Mouse (Mus musculus) heart, embryonic 11.5 days (tissue): ENCODE results near the gene Thsd4. TPM values are rescaled to one million over a fixed set of nuclear protein-coding genes. Genes with fewer than 3 reads are reported as not detected.

Experiments
- ATAC-seq: fragments of 200-750 bp; cut with Nextera tagmentation; replicated peaks from 2 replicates; pipeline ENCODE4 v1.8.0; 2017; ENCODE audit warnings: moderate library complexity; ENCODE audit not compliant: insufficient number of reproducible peaks, low FRiP score, low TSS enrichment
- H3K27ac ChIP-seq: fragments of 300-500 bp; sonication (generic); 2 replicates; pipeline ENCODE4 v1.5.1; 2014; ENCODE audit warnings: mild to moderate bottlenecking, low read depth, low read length
- H3K27me3 ChIP-seq: fragments of 300-500 bp; sonication (generic); 2 replicates; pipeline ENCODE4 v1.6.1; 2014; ENCODE audit warnings: mild to moderate bottlenecking, low read length, mixed read lengths; ENCODE audit not compliant: control insufficient read depth, insufficient read depth
- H3K36me3 ChIP-seq: fragments of 300-500 bp; sonication (generic); 2 replicates; pipeline ENCODE4 v1.6.1; 2014; ENCODE audit warnings: mild to moderate bottlenecking, low read length, moderate library complexity, mixed read lengths; ENCODE audit not compliant: control insufficient read depth, insufficient read depth
- H3K4me1 ChIP-seq: fragments of 300-500 bp; sonication (generic); 2 replicates; pipeline ENCODE4 v1.6.1; 2014; ENCODE audit warnings: low read length; ENCODE audit not compliant: control insufficient read depth, insufficient read depth
- H3K4me2 ChIP-seq: fragments of 300-500 bp; sonication (generic); 2 replicates; pipeline ENCODE4 v1.6.1; 2014; ENCODE audit warnings: mild to moderate bottlenecking, moderate library complexity
- H3K4me3 ChIP-seq: fragments of 300-500 bp; sonication (generic); 2 replicates; pipeline ENCODE4 v1.5.1; 2014; ENCODE audit warnings: low read depth, low read length
- H3K9ac ChIP-seq: fragments of 300-500 bp; sonication (generic); 2 replicates; pipeline ENCODE4 v1.6.1; 2014; ENCODE audit warnings: mild to moderate bottlenecking, low read depth, low read length, moderate library complexity
- H3K9me3 ChIP-seq: fragments of 300-500 bp; sonication (generic); replicated peaks from 2 replicates; pipeline ENCODE4 v1.6.1; 2016; ENCODE audit warnings: low read length; ENCODE audit not compliant: control insufficient read depth
- WGBS: fragments of 180-500 bp; shearing (Covaris S2); extraction: QIAGEN DNeasy Blood & Tissue Kit; methylation state at CpG from one replicate; pipeline ENCODE4 v1.1.7; 2014; ENCODE audit not compliant: insufficient replicate concordance; 5-methylcytosine and 5-hydroxymethylcytosine counted together
- polyA plus RNA-seq: library from polyadenylated mRNA; unstranded; fragments of >200 nt; fragmentation: Nextera tagmentation; extraction: Ambion mirVana; gene quantifications from 2 replicates; pipeline ENCODE4 v1.2.1, GENCODE M21; 2014

The Thsd4 gene
- polyA plus RNA-seq, 1 experiment from 2014 or later = 14.6 TPM

- H3K9me3 ChIP-seq = no peaks in the 10 kb centered on the region
- H3K36me3 ChIP-seq = no peaks in the 10 kb centered on the region
- WGBS = 80% methylated on average over 4 of the region's 4 CpGs
- H3K4me2 ChIP-seq = no peak overlapping the region
- no peaks in the 10 kb centered on the region for H3K27me3 ChIP-seq
- no peak overlapping the region for H3K4me3 ChIP-seq
- no peak overlapping the region for H3K9ac ChIP-seq
- no peak overlapping the region for H3K27ac ChIP-seq
- no peak for ATAC-seq
- no peaks in the 10 kb centered on the region for H3K4me1 ChIP-seq
Observed at GRCm38 (mm10) chr9:60166990-60167389, 354.9 kb downstream of the Thsd4 start.

DNA sequence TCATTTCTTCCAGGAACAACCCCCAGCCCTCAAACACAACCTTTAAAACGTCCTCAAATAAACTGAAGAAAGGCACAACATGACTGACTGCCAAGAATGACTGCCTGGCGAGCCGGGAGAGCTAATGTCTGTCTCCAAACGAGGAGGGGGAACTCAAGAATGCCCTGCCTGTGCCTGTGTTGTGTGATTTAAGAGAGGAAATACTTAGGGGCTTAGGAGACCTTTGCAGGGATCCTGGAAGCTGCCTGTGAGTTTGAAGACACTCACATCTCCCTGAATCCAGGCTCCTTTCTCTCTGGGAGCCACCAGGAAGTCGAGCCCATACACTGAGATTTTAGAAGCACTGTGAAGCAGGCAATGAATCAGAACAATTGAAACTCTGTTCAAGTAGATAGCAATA, 361.0 kb downstream of the Thsd4 start:
- Histone ChIP-seq H3K4me1 (0 out of 2 replicates have a peak, but pooled peaks cover 2% of the 10 kb centered on the region), H3K27ac (no peak overlapping the region), H3K9ac (no peak overlapping the region), H3K4me3 (no peak overlapping the region), H3K4me2 (no peak overlapping the region), H3K27me3 (no peaks in the 10 kb centered on the region), H3K36me3 (no peaks in the 10 kb centered on the region), H3K9me3 (no peaks in the 10 kb centered on the region)
- no peak for ATAC-seq
- 39% methylated on average over 5 of the region's 5 CpGs for WGBS

GRCm38 (mm10) chr9:60160194-60160593, 361.7 kb downstream of the Thsd4 start:
- Histone ChIP-seq H3K9me3 (no peaks in the 10 kb centered on the region), H3K36me3 (no peaks in the 10 kb centered on the region), H3K27me3 (no peaks in the 10 kb centered on the region), H3K4me2 (no peak overlapping the region), H3K4me1 (0 out of 2 replicates have a peak, but pooled peaks cover 2% of the 10 kb centered on the region), H3K4me3 (no peak overlapping the region), H3K9ac (no peak overlapping the region), H3K27ac (no peak overlapping the region)
- no peak for ATAC-seq
- 78% methylated on average over 7 of the region's 7 CpGs for WGBS

- no peak overlapping the region for H3K4me2 ChIP-seq
- no peak overlapping the region for H3K4me3 ChIP-seq
- 90% methylated on average over 1 of the region's 1 CpGs for WGBS
- H3K9me3 ChIP-seq = no peaks in the 10 kb centered on the region
- no peak overlapping the region for H3K27ac ChIP-seq
- no peaks in the 10 kb centered on the region for H3K4me1 ChIP-seq
- no peaks in the 10 kb centered on the region for H3K36me3 ChIP-seq
- H3K27me3 ChIP-seq = no peaks in the 10 kb centered on the region
- ATAC-seq = no peak
- no peak overlapping the region for H3K9ac ChIP-seq
Observed at GRCm38 (mm10) chr9:60152990-60153389, 368.9 kb downstream of the Thsd4 start.

- Histone ChIP-seq H3K4me1 (no peaks in the 10 kb centered on the region), H3K4me3 (no peak overlapping the region), H3K9me3 (no peaks in the 10 kb centered on the region), H3K27ac (no peak overlapping the region), H3K36me3 (no peaks in the 10 kb centered on the region), H3K9ac (no peak overlapping the region), H3K27me3 (no peaks in the 10 kb centered on the region), H3K4me2 (no peak overlapping the region)
- 80% methylated on average over 11 of the region's 11 CpGs for WGBS
- ATAC-seq = no peak
Observed at GRCm38 (mm10) chr9:60151897-60152627, 369.8 kb downstream of the Thsd4 start.

GRCm38 (mm10) chr9:60150511-60150910, 371.3 kb downstream of the Thsd4 start:
- Histone ChIP-seq H3K27ac (no peak overlapping the region), H3K36me3 (no peaks in the 10 kb centered on the region), H3K4me1 (no peaks in the 10 kb centered on the region), H3K4me2 (no peak overlapping the region), H3K4me3 (no peak overlapping the region), H3K9me3 (no peaks in the 10 kb centered on the region), H3K27me3 (no peaks in the 10 kb centered on the region), H3K9ac (no peak overlapping the region)
- no peak for ATAC-seq
- WGBS = 84% methylated on average over 1 of the region's 1 CpGs

GRCm38 (mm10) chr9:60148988-60149387, 372.9 kb downstream of the Thsd4 start:
- Histone ChIP-seq H3K27me3 (no peaks in the 10 kb centered on the region), H3K9ac (no peak overlapping the region), H3K27ac (no peak overlapping the region), H3K4me3 (no peak overlapping the region), H3K4me2 (no peak overlapping the region), H3K36me3 (no peaks in the 10 kb centered on the region), H3K4me1 (no peaks in the 10 kb centered on the region), H3K9me3 (no peaks in the 10 kb centered on the region)
- no peak for ATAC-seq
- WGBS = 84% methylated on average over 7 of the region's 7 CpGs

DNA sequence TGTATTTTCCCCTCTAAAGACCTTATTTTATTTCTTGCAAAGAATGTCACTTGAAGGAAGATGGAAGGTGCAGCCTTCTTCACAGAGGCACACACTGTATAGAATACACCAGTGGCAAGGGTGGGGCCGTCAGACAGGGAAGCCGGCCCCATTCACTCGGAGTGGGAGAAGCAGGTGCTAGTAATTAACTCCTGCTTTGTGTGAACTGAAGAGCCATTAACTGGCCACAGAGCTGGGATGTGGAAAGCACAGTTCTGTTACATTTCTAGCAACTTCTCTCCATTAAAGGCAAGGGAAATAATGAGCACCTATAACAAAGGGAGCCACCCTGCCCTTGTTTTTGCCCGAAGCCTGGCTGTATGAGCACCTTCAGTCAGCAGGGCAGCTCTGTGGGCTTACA, 374.4 kb downstream of the Thsd4 start:
- ATAC-seq = no peak
- Histone ChIP-seq H3K4me3 (no peak overlapping the region), H3K9me3 (no peaks in the 10 kb centered on the region), H3K4me2 (no peak overlapping the region), H3K27me3 (no peaks in the 10 kb centered on the region), H3K36me3 (no peaks in the 10 kb centered on the region), H3K27ac (no peak overlapping the region), H3K9ac (no peak overlapping the region), H3K4me1 (no peaks in the 10 kb centered on the region)
- WGBS = 78% methylated on average over 4 of the region's 4 CpGs

GRCm38 (mm10) chr9:60143816-60144215, 378.0 kb downstream of the Thsd4 start:
- Histone ChIP-seq H3K9ac (no peak overlapping the region), H3K4me1 (0 out of 2 replicates have a peak, but pooled peaks cover 7% of the 10 kb centered on the region), H3K36me3 (no peaks in the 10 kb centered on the region), H3K9me3 (no peaks in the 10 kb centered on the region), H3K4me2 (no peak overlapping the region), H3K27ac (no peak overlapping the region), H3K27me3 (no peaks in the 10 kb centered on the region), H3K4me3 (no peak overlapping the region)
- 88% methylated on average over 6 of the region's 6 CpGs for WGBS
- no peak for ATAC-seq
